Mouse (Mus musculus) liver, postnatal 0 days (tissue): ENCODE data around the gene Tymp.

Source experiments
- CTCF ChIP-seq: sonication (generic); IDR thresholded peaks from 2 replicates; pipeline ENCODE4 v1.5.1; 2016; ENCODE audit warnings: antibody characterized with exemption, low read depth
- EP300 ChIP-seq: IDR thresholded peaks from 2 replicates; pipeline ENCODE4 v1.6.1; 2016; ENCODE audit warnings: antibody characterized with exemption, low read depth, mild to moderate bottlenecking

DNA sequence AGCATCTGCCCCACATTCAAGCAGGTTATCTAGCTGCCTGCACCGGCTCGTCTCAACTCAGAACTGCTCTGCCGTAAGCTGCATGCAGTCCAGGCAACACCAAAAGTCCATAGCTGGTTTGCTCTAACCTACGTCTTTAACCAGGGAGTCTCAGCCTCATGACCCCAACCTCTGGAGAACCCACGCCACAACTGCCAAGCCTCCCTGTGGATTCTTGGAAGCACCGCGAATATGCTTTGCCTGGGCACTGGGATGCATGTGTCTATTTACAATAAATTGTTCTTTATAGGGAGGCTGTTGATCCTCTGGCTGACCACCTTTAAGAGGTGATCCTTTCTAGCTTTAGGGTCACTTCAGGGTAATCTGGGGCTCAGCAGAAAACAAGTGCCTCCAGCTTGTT is 4.3 kb downstream of the Tymp start:
- TF ChIP-seq CTCF (no peak), EP300 (no peak)
